8 mouse cellular contexts compared by ENCODE assay signal in the genomic region with DNA sequence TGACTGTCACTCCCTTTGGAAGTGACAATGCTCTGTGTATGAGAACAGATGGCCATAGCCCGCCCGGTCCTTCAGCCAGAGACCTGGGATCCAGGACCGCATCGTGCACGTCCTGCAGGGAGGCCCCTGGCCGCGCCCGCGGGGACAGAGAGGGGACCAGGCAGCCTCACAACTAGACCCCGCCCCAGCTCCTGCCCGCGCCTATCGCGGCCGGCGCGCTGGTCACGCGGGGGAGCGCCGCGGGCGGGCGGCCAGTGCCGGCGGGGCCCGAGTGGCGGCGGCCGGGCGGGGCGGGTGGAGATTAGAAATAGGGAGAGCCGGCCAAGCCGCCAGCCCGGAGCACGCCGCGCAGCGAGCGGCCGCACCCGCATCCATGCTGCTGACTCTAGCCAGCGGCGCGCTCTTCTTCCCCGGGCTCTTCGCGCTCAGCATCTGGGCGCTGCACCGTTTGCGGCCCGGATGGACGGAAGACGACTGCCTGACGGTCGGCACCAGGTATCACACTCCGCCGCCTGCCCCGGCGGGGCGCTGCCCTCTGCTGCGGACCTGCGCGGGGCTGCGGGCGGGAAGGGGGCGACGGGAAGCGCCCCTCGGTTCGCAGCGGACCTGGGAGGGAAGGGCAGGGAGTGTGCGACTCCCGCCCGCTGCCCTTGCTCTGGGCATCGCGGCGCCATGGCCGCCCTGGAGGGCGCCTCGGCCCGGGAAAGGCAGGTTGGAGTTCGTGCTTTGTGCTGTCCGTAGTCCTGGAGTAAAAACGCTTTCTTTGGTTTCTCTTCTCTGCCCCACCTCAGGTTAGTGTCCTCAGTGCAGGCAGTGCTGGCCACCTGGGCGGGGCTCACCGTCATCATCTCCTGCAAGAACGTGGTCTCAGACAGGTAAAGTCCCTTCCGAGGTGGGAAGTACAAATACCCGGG. TPM values are rescaled to one million over a fixed set of nuclear protein-coding genes. Genes with fewer than 3 reads are reported as not detected.
DNase-seq lines count a peak whose midpoint lies in the region; ATAC-seq and TF ChIP-seq lines count a peak whose summit lies in the region.

No protein-coding gene starts in this region.

- peak overlapping the region; percentile 94 for H3K9ac ChIP-seq in hindbrain, embryonic 11.5 days (ENCODE audit: low read depth, low read length)
- peak overlapping the region; percentile 63 for H3K9ac ChIP-seq in lung, postnatal 0 days (replicated peaks; ENCODE audit: low read depth)

- no peaks in the 10 kb centered on the region for H3K36me3 ChIP-seq in hindbrain, embryonic 11.5 days (ENCODE audit: control insufficient read depth, insufficient read depth, low read length)
- peaks cover 3% of the 10 kb centered on the region; the same call in 1 of the 2 replicates for H3K36me3 ChIP-seq in lung, postnatal 0 days (ENCODE audit: insufficient read depth, low read length)
- H3K36me3 ChIP-seq in thymus, adult 2 months (ENCODE audit: control insufficient read depth, insufficient read depth, low read length), result no peaks in the 10 kb centered on the region

- peak overlapping the region; percentile 91 for H3K4me3 ChIP-seq in hindbrain, embryonic 11.5 days (ENCODE audit: low read depth, low read length)
- peak overlapping the region; percentile 74 for H3K4me3 ChIP-seq in lung, postnatal 0 days (ENCODE audit: low read depth, low read length)
- H3K4me3 ChIP-seq in thymus, adult 2 months (ENCODE audit: control insufficient read depth, insufficient read depth, low read length), result peak overlapping the region; percentile 54

- no peaks in the 10 kb centered on the region for H3K9me3 ChIP-seq in hindbrain, embryonic 11.5 days (ENCODE audit: control insufficient read depth, low read length)
- no peaks in the 10 kb centered on the region for H3K9me3 ChIP-seq in lung, postnatal 0 days (ENCODE audit: low read length)

- WGBS in hindbrain, embryonic 11.5 days, result under 1% methylated on average over 78 of the region's 90 CpGs
- under 1% methylated on average over 67 of the region's 90 CpGs for WGBS in lung, postnatal 0 days
- WGBS in thymus, adult 2 months, result 2% methylated on average over 89 of the region's 90 CpGs

- TF ChIP-seq CTCF in lung, postnatal 0 days (IDR thresholded peaks at IDR 0.05), result peak; percentile 17; the same call in 1 of the 2 replicates
- 0 out of 2 replicates have a peak, but pooled peaks have one; percentile 13 for TF ChIP-seq CTCF in thymus, adult 2 months (IDR thresholded peaks at IDR 0.05; ENCODE audit: borderline replicate concordance, control insufficient read depth, extremely low read depth, insufficient read depth, low read length, poor library complexity)

- H3K27ac ChIP-seq in hindbrain, embryonic 11.5 days (ENCODE audit: low read depth, low read length), result peak overlapping the region; percentile 78
- H3K27ac ChIP-seq in lung, postnatal 0 days (ENCODE audit: low read length), result peak overlapping the region; percentile 82
- H3K27ac ChIP-seq in thymus, adult 2 months (ENCODE audit: control insufficient read depth, insufficient read depth, low read length), result no peak overlapping the region

- H3K4me2 ChIP-seq in hindbrain, embryonic 11.5 days (replicated peaks; ENCODE audit: low read depth, low read length), result peak overlapping the region; percentile 90
- peak overlapping the region; percentile 99 for H3K4me2 ChIP-seq in lung, postnatal 0 days (replicated peaks; ENCODE audit: low read depth, low read length)

- no peak for TF ChIP-seq POLR2A in thymus, adult 2 months (IDR thresholded peaks at IDR 0.05; ENCODE audit: control insufficient read depth, extremely low read depth, insufficient read depth, low read length, poor library complexity)

- no peak for TF ChIP-seq EP300 in lung, postnatal 0 days (IDR thresholded peaks at IDR 0.05)

- peak; percentile 84 for DNase-seq in MN1 (ENCODE audit: low spot score)
- peak; percentile 92 to 95 for DNase-seq in cerebellum, postnatal 10 days
- DNase-seq in frontal cortex, postnatal 10 days (ENCODE audit: low spot score in 2 of 2), result peak; percentile 62 to 82
- peak; percentile 88 for DNase-seq in hindbrain, embryonic 11.5 days (ENCODE audit: low spot score)
- DNase-seq in layer of hippocampus, postnatal 10 days (ENCODE audit: low spot score in 2 of 2), result peak; percentile 79 to 89
- DNase-seq in lung, postnatal 0 days (ENCODE audit: low spot score), result peak; percentile 94
- DNase-seq in ovary, adult 18-20 months (ENCODE audit: low spot score), result peak; percentile 81
- DNase-seq in thymus, adult 2 months, result peak; percentile 21

- ATAC-seq in hindbrain, embryonic 11.5 days (ENCODE audit: low FRiP score), result peak; percentile 98
- peak; percentile 100 for ATAC-seq in lung, postnatal 0 days

- peaks cover 4% of the 10 kb centered on the region for H3K4me1 ChIP-seq in hindbrain, embryonic 11.5 days (replicated peaks; ENCODE audit: control insufficient read depth, insufficient read depth, low read length)
- peaks cover 5% of the 10 kb centered on the region for H3K4me1 ChIP-seq in lung, postnatal 0 days (ENCODE audit: insufficient read depth, low read depth, low read length)
- peaks cover 9% of the 10 kb centered on the region for H3K4me1 ChIP-seq in thymus, adult 2 months (replicated peaks; ENCODE audit: control insufficient read depth, insufficient read depth, low read length)

- H3K27me3 ChIP-seq in hindbrain, embryonic 11.5 days (ENCODE audit: control insufficient read depth, insufficient read depth, low read length), result no peaks in the 10 kb centered on the region
- H3K27me3 ChIP-seq in lung, postnatal 0 days (replicated peaks; ENCODE audit: insufficient read depth, low read length), result no peaks in the 10 kb centered on the region
- peaks cover 16% of the 10 kb centered on the region; the same call in 1 of the 2 replicates for H3K27me3 ChIP-seq in thymus, adult 2 months (ENCODE audit: control insufficient read depth, insufficient read depth, low read length)

RNA-seq across cellular contexts. Expression of gene Dbil5, which starts 15.4 kb away (rescaled TPM):
- polyA plus RNA-seq in hindbrain, embryonic 11.5 days (2014; fragmentation: Nextera tagmentation; extraction: Ambion mirVana), result 0.66 TPM in 1 of 2 replicates, not detected in the other
- 1 to 10 TPM in 1 of 2 experiments, under 1 TPM in 1; 0.69 to 1.3 TPM for total RNA-seq in layer of hippocampus, postnatal 10 days (2021)
- 0.77 and 0.87 TPM in 2 replicates for polyA plus RNA-seq in lung, postnatal 0 days (2015; fragmentation: Nextera tagmentation; extraction: Ambion mirVana)
- polyA plus RNA-seq in thymus, adult 2 months (2012; rRNA removed), result 0.37 and 1.4 TPM in 2 replicates

RNA-seq across cellular contexts. Expression of gene Gemin4, which starts 15.4 kb away (rescaled TPM):
- 31.4 and 36.8 TPM in 2 replicates for polyA plus RNA-seq in hindbrain, embryonic 11.5 days (2014; fragmentation: Nextera tagmentation; extraction: Ambion mirVana)
- 10 to 100 TPM; 11.5 to 11.6 TPM for total RNA-seq in layer of hippocampus, postnatal 10 days (2021)
- polyA plus RNA-seq in lung, postnatal 0 days (2015; fragmentation: Nextera tagmentation; extraction: Ambion mirVana), result 8.8 and 13.8 TPM in 2 replicates
- 12.6 and 16.4 TPM in 2 replicates for polyA plus RNA-seq in thymus, adult 2 months (2012; rRNA removed)

RNA-seq across cellular contexts. Expression of gene Fam57a, which starts 22.5 kb away (rescaled TPM):
- polyA plus RNA-seq in hindbrain, embryonic 11.5 days (2014; fragmentation: Nextera tagmentation; extraction: Ambion mirVana), result 31.9 and 33.2 TPM in 2 replicates
- 10 to 100 TPM; 20.2 to 22.3 TPM for total RNA-seq in layer of hippocampus, postnatal 10 days (2021)
- polyA plus RNA-seq in lung, postnatal 0 days (2015; fragmentation: Nextera tagmentation; extraction: Ambion mirVana), result 27.0 and 33.8 TPM in 2 replicates
- polyA plus RNA-seq in thymus, adult 2 months (2012; rRNA removed), result 17.4 and 19.4 TPM in 2 replicates

RNA-seq across cellular contexts. Expression of gene Vps53, which starts 22.6 kb away (rescaled TPM):
- polyA plus RNA-seq in hindbrain, embryonic 11.5 days (2014; fragmentation: Nextera tagmentation; extraction: Ambion mirVana), result 49.8 and 51.8 TPM in 2 replicates
- total RNA-seq in layer of hippocampus, postnatal 10 days (2021), result 10 to 100 TPM; 75.2 to 75.6 TPM
- polyA plus RNA-seq in lung, postnatal 0 days (2015; fragmentation: Nextera tagmentation; extraction: Ambion mirVana), result 28.5 and 29.7 TPM in 2 replicates
- polyA plus RNA-seq in thymus, adult 2 months (2012; rRNA removed), result 30.6 and 33.7 TPM in 2 replicates

RNA-seq across cellular contexts. Expression of gene Mrm3, which starts 41.5 kb away (rescaled TPM):
- 21.9 and 22.4 TPM in 2 replicates for polyA plus RNA-seq in hindbrain, embryonic 11.5 days (2014; fragmentation: Nextera tagmentation; extraction: Ambion mirVana)
- total RNA-seq in layer of hippocampus, postnatal 10 days (2021), result 10 to 100 TPM; 17.6 to 18.2 TPM
- 7.7 and 8.0 TPM in 2 replicates for polyA plus RNA-seq in lung, postnatal 0 days (2015; fragmentation: Nextera tagmentation; extraction: Ambion mirVana)
- 7.6 and 8.4 TPM in 2 replicates for polyA plus RNA-seq in thymus, adult 2 months (2012; rRNA removed)

Comparison
In these comparisons a context has a peak if more than half of its experiments do, and no peak if none do; other contexts are left out.
1. DNase-seq: peak in every context shown above with its lines; median percentile 94 in lung, postnatal 0 days; 94 in cerebellum, postnatal 10 days; 88 in hindbrain, embryonic 11.5 days; 84 in MN1; 84 in layer of hippocampus, postnatal 10 days; 81 in ovary, adult 18-20 months; 72 in frontal cortex, postnatal 10 days; 21 in thymus, adult 2 months.